ENCODE assay signal across 28 mouse cellular contexts in genomic region chrX:53097786-53098185, GRCm38 (mm10).
"Had no signal": no experiment of that assay in that cellular context is flagged by ENCODE, and none has a peak within 500 bp of the region (broad histone marks: within the 10 kb centered on the region; RNA-seq: fewer than 3 reads in every experiment).

No protein-coding gene starts in this region.

- ATAC-seq: hindbrain, embryonic 16.5 days; inflammation-experienced regulatory T-cells, adult 6 months; intestine, embryonic 15.5 days; intestine, postnatal 0 days; liver, postnatal 0 days had no signal

- DNase-seq: gastrocnemius, postnatal 14 days; gastrocnemius, postnatal 36 days; heart, adult 11 months; heart, adult 2 months; heart, postnatal 14 days; heart, postnatal 36 days; kidney, adult 18-20 months; kidney, adult 8-10 months; kidney, postnatal 10 days; kidney, postnatal 25 days; kidney, postnatal 4 days; liver; liver, embryonic 13.5 days; liver, postnatal 0 days had no signal

- H3K9me3 ChIP-seq: heart, embryonic 13.5 days; heart, embryonic 15.5 days; intestine, embryonic 15.5 days; limb, embryonic 10.5 days; limb, embryonic 12.5 days; liver, embryonic 13.5 days; liver, embryonic 15.5 days had no signal

- H3K4me2 ChIP-seq: heart, embryonic 11.5 days; heart, embryonic 13.5 days; heart, embryonic 15.5 days; hindbrain, embryonic 14.5 days; intestine, embryonic 15.5 days; limb, embryonic 12.5 days; liver, embryonic 11.5 days; liver, embryonic 13.5 days; liver, embryonic 15.5 days had no signal

- H3K9ac ChIP-seq: heart, embryonic 13.5 days; heart, embryonic 15.5 days; hindbrain, embryonic 14.5 days; intestine, embryonic 15.5 days; limb, embryonic 12.5 days; liver, embryonic 13.5 days; liver, embryonic 15.5 days; liver, postnatal 0 days had no signal

- H3K36me3 ChIP-seq: heart, embryonic 13.5 days; heart, embryonic 15.5 days; intestine, embryonic 15.5 days; limb, embryonic 10.5 days; limb, embryonic 12.5 days; liver, embryonic 13.5 days; liver, embryonic 15.5 days had no signal

- H3K4me1 ChIP-seq: intestine, embryonic 15.5 days; liver, embryonic 15.5 days had no signal

- H3K27me3 ChIP-seq: heart, embryonic 13.5 days; heart, embryonic 15.5 days; intestine, embryonic 15.5 days; limb, embryonic 12.5 days; liver, embryonic 13.5 days; liver, embryonic 15.5 days had no signal

- H3K4me3 ChIP-seq: heart, adult 2 months; heart, embryonic 13.5 days; heart, embryonic 15.5 days; intestine, embryonic 15.5 days; layer of hippocampus, adult 2 months; left cerebral cortex, adult 2 months; limb, embryonic 10.5 days; limb, embryonic 12.5 days; liver, embryonic 13.5 days; liver, embryonic 15.5 days had no signal

- H3K27ac ChIP-seq: heart, adult 2 months; heart, embryonic 15.5 days; hindbrain, embryonic 14.5 days; intestine, embryonic 15.5 days; layer of hippocampus, adult 2 months; left cerebral cortex, adult 2 months; limb, embryonic 10.5 days; liver, embryonic 13.5 days; liver, embryonic 15.5 days had no signal
